Mouse (Mus musculus): Measurements from ENCODE around the gene Dlx6.
A peak's percentile ranks its signal among the peaks of the same experiment; 100 is the strongest.

Gene Dlx6

DNA sequence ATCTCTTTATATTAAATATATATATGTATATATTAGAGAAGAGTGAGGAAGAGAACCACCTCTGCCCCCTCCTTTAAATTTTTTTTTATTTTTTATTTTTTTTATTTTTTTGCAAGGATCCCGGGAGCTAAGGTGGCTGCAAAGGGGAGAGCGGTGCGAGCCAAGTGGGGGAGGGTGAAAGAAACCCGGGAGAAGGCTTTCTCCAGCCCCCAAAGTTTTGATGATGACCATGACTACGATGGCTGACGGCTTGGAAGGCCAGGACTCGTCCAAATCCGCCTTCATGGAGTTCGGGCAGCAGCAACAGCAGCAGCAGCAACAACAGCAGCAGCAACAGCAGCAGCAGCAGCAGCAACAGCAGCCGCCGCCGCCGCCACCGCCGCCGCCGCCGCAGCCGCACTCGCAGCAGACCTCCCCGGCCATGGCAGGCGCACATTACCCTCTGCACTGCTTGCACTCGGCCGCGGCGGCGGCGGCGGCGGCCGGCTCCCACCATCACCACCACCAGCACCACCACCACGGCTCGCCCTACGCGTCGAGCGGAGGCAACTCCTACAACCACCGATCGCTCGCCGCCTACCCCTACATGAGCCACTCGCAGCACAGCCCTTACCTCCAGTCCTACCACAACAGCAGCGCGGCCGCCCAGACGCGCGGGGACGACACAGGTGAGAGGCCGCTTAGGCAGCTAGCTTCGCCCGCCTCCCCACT lies at the start of gene Dlx6:
Gene Dlx6, plus strand, starts transcription at position 175 of the 711 bp plus-strand sequence.
- DNase-seq, result peak; percentile 77

DNA sequence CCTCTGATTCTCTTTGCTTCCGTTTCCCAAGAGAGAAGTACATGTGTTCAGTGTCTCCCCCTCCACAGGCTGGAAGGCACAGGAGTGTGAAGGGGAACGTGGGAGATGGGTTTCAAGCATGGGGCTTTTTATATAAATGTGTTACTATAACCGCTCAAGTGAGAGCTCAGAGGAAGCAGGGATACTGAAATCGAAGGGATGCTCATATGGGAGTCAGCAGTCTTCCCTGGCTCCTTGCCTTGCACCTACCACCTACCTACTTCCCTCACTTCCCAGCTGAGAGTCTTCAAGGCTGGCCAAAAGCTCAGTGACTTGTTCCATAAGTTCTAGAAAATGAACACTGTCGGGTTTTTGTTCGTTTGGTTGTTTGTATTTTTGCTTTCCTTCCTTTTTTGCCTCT lies 46.3 kb upstream of the Dlx6 start:
- no peak for DNase-seq

DNA sequence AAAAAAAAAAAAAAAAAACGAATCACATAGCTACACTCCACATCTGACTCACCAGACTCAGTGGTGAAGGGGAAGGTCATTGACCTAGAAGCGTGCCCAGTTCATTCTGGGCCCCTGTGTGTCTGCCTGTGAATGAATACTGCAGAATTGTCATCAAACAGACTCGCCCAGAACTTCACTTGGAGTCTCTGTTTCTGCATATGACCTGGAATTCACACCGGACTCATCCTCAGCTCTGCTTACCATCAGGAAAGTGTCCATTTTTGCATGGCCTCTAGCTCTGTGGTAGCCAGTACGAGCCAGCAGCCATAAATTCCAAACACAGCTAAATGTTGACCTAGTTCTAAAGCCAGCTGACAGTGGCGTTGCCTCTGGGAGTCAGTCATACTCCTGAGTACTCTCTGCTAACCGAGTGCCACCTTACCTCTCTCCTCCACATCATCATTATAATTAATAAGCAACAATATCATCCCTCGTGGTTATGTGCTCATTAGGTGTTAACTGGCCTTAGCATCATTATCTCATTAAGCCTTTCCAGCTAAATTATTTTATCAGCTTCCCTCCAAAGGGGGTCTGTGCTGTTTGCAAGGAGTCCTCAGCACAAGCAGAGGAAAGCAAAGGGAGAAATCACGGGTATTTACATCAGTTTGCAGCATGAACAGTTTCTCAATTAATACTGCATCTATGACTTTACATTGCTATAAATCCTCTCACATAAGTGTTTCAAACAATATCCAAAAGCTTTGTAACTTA lies 44.9 kb upstream of the Dlx6 start:
- DNase-seq, result no peak

DNA sequence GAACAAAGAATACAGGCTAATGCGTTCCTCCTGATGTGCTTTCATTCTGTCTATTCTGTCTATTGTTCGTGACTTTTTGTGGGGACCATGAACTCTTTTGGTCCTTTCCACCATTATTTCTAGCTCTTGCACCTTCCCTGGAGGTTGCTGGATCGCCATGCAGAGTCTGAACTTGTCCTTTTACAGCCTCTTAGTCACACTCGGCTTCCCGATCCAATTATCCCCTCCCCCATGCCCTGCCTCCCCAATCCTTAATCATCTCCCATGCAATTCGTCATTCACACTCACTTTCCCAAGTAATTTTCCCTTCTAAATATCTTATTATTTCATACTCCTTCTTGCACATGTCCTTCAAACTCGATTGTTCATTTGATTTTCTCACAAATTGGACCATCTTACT lies 44.0 kb upstream of the Dlx6 start:
- DNase-seq, result no peak

DNA sequence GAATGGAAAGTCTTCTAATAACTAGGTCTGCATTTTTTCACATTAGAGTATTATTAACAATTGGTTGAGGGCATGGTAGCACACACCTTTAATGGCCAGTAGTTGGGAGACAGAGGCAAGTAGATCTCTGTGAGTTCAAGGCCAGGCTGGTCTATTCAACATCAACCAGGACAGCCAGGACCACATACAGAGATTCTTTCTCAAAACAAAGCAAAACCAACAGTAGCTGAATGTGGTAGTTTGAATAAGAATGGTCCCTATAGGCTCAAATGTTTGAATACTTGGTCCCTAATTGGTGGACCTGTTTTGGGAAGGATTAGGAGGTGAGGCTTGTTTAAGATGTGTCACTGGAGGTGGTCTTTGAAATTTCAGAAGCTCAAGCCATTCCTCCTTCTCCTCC lies 37.8 kb upstream of the Dlx6 start:
- no peak for DNase-seq

DNA sequence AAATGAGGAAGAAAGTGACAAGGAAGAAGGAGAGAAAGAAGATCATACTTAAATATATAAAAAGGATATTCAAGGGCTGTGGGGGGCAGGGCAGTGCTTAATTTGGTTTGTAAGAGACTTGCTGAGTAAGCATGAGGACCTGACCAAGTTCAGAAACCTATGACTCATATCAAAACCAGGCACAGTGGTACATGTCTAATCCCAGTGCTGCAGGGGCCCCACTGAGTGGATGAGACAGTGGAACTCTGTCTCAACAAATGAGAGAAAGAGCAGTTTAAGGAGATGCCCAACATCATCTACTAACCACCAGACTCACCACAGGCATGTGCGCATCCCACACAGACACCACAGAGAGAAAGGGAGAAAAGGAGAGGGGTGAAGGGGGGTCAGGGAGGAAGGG lies 36.3 kb upstream of the Dlx6 start:
- DNase-seq, result no peak

DNA sequence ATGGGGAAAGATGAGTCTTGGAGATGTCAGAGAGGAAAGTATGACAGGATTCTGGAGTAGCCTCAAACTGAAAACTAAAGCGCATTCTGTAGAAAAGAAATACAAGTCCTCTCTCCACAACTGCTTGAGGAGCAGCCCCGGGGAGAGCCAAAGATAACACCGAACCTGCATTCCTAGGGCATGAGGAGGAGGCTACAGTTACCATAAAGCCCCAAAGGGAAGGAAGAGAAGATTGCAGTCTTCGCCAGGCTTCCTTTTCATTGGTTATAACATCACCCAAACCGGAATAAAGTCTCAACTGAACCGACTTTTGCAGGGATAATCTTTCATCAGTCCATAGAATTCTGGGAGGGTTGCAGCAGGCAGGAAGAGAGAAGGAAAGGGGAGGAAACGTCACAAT lies 32.7 kb upstream of the Dlx6 start:
- DNase-seq, result no peak

DNA sequence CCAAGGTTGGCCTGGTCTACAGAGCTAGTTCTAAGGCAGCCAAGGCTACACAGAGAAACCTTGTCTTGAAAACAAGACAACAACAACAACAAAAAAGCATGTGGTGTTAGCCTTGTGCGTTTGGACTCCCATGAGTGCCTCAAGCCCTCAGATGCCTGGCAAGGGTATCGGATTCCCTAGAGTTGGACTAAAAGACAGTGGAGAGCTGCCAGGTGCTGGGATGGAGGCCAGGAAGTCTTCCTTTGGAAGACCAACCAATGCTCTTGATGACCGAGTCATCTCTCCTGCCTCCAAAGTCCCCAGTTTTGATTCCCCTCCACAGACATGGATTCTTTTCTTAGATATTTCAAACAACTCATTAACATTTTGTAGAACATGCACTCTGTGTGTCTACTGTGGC lies 29.8 kb upstream of the Dlx6 start:
- no peak for DNase-seq

DNA sequence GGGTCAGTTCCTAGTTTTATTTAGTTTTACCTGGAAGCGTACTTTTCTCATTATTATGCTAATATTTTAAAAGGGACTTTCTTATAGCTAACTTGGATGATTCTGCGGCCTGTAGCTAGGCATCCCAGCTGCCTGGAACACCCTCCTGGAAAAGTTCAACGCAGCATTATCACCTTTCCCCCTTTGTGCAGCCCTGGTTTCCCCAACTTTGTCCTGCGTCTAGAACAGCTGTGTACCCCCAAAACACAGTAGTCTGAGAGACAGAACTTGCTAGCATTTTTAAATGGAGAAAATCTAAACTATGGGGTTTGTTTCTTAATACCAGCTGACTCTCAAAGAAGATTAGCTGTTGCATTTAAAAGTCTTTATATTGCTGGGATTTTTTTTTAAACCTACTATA lies 14.6 kb upstream of the Dlx6 start:
- no peak for DNase-seq

DNA sequence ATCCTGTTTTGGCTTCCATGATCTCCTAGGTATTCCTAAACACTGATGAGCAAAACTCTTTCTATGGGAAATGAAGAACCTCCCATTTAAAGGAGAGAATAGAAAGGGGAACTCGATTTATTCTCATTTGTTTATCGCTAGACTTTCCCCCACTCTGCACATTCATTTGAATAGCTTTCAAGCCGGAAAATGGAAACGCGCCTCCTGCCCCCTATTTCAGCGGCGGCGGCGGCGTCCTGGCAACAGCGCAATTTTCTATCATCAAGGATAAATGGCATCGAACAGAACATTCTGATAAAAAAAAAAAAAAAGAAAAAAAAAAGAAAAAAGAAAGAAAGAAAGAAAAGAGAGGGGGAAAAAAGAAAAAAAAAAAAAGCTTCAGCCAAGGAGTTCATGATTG lies 13.4 kb upstream of the Dlx6 start:
- DNase-seq, result no peak

DNA sequence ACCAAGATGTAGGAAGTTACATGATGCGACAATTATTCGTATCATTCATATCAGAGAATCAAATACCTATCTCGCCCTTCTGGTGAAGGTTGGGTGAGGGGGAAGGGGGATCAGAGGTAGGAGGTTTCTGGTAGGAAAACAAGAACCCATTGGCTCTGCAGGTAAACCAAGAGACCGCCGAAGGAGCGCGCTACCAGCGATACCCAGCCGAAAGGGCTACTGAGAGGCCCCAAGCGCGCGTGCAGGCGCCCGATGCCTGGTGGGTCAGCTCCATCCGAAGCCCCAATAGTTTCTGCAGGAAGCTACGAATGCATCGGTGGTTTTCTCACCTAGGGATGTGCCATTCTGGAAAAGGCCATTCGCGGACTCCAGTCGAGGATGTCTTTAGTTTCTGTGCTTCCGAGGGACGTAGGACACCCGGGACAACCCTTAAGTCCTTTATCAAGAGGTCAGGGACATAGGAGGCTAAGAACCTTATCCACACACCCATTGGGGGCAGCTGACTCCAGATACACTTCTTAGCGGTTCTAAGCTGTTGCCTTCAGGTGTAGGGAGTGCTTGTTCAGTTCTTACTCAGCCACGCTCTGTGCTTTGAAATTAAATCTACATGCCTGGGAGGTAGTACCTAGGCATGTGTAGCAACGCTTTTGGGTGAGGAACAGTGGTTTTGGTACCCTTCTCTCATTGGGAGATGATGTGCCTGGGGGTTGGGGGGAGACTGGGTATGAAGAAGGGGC lies 12.6 kb upstream of the Dlx6 start:
- no peak for DNase-seq

DNA sequence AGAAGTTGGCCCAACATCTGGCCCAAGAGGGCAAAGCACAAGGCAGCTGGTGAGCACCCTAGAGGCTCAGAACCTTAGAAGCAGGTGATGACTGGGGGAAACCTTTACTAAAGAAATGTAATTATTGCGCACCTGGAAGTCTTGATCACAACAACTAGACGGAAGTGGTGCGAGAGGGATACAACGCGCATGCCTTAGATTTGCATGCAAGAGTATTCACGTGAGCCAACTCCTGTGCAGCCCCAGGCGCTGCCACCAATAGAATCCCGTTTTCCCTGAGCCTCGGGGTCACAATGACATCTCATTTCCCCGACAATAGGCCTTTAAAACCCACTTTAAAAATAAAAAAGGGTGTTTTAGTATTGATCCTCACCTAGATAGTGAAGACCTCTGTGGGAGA lies 12.0 kb upstream of the Dlx6 start:
- no peak for DNase-seq

DNA sequence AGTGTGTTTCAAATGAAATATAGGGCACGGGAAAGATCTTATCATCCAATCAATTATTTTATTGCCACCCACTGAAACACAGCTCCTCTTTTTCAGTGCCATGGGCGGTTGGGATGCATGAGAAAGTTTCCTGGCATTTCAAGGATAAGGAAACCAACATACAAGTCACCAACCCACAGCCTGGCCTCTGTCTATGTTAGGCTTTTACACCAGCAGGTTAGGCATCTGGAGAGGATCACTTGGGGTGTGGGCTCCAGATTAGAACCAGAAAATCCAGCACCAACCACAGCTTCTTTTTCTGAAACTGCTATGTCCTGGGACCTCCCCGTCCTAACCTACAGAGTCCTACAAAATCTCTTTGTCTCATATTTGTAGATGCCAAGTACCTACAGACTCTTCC lies 10.2 kb upstream of the Dlx6 start:
- peak; percentile 4 for DNase-seq

DNA sequence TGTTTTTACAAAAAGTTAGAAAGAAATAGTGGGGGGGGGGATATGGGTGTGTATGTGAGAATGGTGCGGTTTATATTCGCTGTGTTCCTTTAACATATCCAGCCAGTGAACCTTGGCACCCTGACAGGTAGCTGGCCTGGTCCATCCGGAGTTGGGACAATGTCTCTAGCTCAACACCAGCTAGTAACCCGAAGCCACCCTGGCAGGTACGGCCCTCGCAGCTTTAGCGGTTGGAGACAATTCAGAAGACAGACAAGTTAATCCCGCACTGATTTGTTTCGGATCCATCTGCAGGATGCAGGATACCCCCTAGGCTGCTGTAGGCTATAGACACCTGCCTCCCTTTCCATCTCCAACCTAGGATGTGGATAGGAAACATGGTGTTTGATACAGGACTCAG lies 9.0 kb upstream of the Dlx6 start:
- DNase-seq, result peak; percentile 14

DNA sequence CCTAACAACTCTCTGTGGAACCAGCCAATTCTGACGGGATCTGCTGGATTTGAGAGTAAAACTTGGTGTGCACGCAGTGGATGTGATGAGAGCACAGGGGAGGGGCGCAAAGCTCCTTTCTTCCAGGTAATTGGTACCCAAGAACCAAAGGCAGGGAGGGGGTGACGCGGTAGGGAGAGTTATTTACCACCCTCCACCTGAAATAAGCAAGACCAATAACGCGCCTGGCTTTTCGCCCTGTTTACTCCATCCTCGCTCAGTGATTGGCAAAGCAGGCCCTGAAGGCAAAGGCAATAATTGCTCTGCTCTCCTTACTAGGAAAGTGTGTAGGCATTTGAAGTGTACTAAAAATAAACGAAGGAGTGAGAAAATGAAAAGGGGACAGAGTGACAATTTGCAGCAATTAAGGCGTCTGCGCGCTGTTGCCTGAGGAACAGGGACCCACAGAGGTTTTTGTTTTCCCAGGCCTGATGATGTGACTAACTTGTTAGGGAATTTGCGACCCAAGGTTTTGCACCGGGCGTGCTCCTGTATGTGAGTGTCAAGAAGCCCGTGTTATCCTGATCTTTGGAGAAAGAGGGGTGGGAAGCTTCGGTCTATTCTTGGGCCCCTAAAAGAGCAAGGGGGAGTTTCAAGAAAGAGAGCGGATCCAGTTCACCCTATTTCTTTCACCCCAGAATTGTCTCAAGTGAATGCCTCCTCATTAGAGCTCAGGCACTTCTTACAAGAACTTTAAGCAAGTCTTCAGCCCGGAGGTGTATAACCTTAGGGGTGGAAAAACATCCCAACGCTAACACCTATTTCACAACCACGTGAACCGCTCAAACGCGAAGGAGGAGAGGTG lies 8.0 kb upstream of the Dlx6 start:
- DNase-seq, result peak; percentile 41

DNA sequence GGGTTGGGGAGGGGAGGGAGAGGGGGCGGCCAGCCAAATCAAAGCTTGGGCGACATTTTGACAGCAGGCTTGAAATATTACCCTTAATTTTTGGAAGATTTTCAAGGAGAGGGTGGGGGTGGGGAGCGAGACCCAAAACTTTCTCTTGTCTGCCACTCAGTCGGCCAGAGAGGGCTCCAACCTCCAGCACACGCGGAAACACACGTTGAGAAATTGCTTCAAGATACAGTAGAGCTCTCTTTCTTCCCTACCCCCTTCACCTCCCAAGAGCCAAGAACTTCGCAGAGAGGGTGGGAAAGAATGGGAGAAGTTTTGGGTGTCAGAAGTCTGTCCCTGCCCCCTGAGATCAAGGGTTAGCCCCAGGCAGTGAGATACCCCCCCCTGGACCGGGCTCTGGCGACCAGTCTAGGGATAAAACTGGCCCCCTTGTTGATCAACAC lies 7.4 kb upstream of the Dlx6 start:
- peak; percentile 40 for DNase-seq

DNA sequence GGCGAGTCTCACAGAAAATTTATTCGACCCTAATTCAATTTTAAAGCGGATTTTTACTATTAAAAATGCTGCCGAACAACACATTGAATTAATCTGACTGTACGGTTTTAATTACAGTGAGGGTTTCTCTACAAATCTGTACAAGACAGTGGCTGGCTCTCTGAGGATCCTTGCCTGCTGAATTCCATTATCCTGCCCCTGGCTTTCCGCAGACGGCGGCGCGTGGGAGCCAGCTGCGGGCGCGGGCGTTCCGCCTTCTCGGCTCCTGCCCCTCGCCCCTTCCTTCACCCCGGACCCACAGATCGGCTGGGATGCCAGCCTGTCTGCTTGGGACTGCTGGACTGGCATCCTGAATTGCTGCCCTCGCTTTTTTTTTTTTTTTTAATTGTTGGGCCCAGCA lies 6.8 kb upstream of the Dlx6 start:
- DNase-seq, result peak; percentile 66

DNA sequence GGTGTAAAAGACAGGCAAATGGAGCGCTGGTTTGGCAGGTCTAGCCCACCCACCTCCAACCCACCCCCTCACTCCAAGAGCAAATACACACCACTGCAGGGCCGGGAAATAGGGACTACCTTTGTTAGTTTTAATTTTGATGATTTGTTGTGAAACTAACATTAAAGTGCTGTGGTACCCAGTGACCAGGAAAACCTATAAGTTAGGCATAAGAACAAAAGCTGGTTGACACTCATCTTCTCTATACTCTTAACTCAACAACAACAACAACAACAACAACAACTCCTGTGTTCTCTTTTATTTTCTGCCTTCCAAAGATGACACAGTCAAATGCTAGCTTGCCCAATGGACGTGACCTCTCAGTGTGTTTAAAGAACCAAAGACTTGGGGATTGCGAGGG lies 6.3 kb upstream of the Dlx6 start:
- no peak for DNase-seq

DNA sequence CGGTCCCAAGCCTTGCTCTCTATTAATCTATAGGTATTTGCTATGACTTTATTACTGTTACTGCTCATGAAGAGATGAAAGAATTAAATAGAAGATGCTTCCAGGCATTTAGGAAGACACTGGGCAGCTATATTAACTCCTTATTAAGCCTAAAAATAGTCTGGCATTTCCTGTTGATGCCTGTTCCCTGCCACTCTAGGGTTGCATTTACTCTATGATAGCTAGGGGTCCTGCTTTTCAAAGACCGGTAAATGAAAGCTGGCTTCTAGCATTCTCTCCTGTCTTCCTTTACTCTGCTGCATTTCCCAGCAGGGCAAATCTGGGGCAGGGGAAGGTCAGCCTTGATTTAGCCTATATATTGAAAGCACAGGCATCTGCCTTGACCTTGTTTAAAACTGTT lies 5.4 kb upstream of the Dlx6 start:
- DNase-seq, result peak; percentile 28

DNA sequence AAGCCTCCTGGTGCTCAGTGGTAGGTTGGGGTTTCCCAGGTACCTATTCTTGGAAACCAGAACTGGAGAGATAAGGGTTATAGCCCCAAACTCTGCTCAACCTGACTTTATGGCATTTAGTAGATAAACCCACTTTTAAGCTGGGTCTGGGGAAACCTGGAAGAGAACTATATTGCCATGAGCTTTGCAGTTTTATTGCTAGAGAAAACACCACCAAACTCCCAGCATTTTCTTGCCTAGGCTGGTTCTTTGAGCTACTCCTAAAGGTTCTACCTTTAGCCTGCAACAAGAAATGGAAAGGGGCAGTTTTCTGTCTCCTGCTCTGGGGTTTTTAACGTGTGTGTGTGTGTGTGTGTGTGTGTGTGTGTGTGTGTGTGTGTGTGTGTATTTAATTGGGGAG lies 4.6 kb upstream of the Dlx6 start:
- no peak for DNase-seq

DNA sequence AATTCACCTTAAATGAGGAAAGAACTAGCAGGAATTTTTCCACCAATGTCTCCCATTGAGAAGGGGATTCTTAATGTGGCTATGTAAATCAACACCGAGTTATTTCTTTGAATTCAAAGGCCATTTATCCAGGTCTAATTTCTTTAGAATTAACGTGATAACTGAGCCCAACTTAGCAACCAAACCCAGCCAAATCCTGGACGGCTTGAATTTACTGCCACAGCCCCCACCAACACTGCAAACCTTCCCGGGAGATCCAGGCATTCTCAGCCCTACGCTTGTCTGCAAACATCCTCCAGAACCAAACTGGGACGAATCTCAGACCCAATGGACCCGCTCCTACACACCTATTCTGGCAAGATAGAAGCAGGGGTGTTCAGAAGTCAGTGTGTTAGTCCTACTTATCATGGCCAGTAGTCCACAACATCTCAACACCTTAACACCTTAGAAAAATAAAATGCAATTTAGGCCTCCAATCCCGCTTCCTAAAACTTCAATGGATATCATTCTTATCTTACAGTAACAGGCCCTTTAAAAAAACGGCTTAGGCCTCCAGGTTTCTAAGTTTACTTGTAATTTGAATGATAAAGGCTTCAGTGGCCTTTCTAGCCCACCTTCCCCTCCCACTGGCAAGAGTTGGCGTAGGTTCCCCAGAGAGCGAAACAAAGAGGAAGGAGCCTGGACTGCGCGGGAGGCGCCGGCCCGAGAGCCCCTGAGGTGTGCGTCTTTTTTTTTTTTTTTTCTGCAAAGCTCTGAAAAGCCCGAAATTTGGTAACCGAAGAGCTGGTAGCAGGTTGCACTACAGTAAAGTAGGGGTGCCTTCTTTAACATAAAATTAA lies 3.8 kb upstream of the Dlx6 start:
- peak; percentile 27 for DNase-seq

DNA sequence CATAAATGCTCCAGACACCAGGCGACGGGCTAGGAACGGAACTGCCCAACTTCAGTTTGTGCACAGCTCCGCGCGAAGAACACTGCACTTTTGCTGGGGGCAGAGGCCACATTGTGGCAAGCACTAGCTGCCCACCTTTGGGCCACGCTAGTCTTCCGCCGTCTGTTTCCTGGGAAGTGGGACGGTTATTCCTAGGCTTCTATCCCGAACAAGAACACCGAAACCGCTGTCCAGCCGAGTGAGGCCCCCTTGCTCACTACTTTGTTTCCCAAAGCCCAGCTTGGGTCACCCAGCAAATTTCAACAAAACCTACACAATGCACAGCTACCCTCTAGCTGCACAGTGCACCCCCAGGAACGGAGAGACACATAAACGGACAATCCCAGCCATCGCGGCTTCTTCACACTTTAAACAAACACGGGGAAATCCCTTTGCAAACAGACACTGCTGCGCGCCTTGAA lies 3.2 kb upstream of the Dlx6 start:
- peak; percentile 52 for DNase-seq

Measured in embryo, embryonic 11 days (tissue).